Mouse (Mus musculus) heart, embryonic 14.5 days (tissue): ENCODE measurements at regions not wholly inside any gene's neighbourhood (a gene's known extent, or its start where the extent isn't known, plus 50 kb on each side); places are given as distances from the start of the nearest gene placed in this dataset.
A peak's percentile ranks its signal among the peaks of the same experiment; 100 is the strongest.

Source experiments
- ATAC-seq: fragments of 200-750 bp; cut with Nextera tagmentation; 2 replicates; pipeline ENCODE4 v1.8.0; 2017; ENCODE audit warnings: low read depth, moderate TSS enrichment; ENCODE audit not compliant: insufficient number of reproducible peaks, insufficient read depth, low FRiP score
- H3K27ac ChIP-seq, 2 experiments: fragments of 200-500 bp in 1 of 2; fragments of 300-500 bp in 1 of 2; sonication (generic) in 1 of 2; replicated peaks in 1 of 2; 2 replicates each; pipeline ENCODE4 v1.5.1; 2012 to 2014; ENCODE audit warnings: low read depth in 2 of 2, low read length in 2 of 2, control low read depth in 1 of 2, mild to moderate bottlenecking in 1 of 2, mixed read lengths in 1 of 2; ENCODE audit not compliant: control insufficient read depth in 1 of 2, insufficient read depth in 1 of 2
- H3K27me3 ChIP-seq: fragments of 300-500 bp; sonication (generic); 2 replicates; pipeline ENCODE4 v1.6.1; 2014; ENCODE audit warnings: mild to moderate bottlenecking, low read length, control low read depth; ENCODE audit not compliant: control insufficient read depth, insufficient read depth
- H3K36me3 ChIP-seq: fragments of 300-500 bp; sonication (generic); 2 replicates; pipeline ENCODE4 v1.6.1; 2014; ENCODE audit warnings: mild to moderate bottlenecking, control low read depth, low read length, mixed read lengths; ENCODE audit not compliant: control insufficient read depth, insufficient read depth
- H3K4me1 ChIP-seq, 2 experiments: fragments of 200-500 bp in 1 of 2; fragments of 300-500 bp in 1 of 2; sonication (generic) in 1 of 2; 2 replicates each; pipeline ENCODE4 v1.6.1; 2012 to 2014; ENCODE audit warnings: low read length in 2 of 2, control low read depth in 1 of 2, mixed read lengths in 1 of 2; ENCODE audit not compliant: control insufficient read depth in 2 of 2, insufficient read depth in 2 of 2
- H3K4me2 ChIP-seq: fragments of 300-500 bp; sonication (generic); 2 replicates; pipeline ENCODE4 v1.6.1; 2014; ENCODE audit warnings: mild to moderate bottlenecking, low read length
- H3K4me3 ChIP-seq, 2 experiments: fragments of 200-500 bp in 1 of 2; fragments of 300-500 bp in 1 of 2; sonication (generic) in 1 of 2; 2 replicates each; pipeline ENCODE4 v1.5.1; 2012 to 2014; ENCODE audit warnings: low read length in 2 of 2, mild to moderate bottlenecking in 2 of 2, control low read depth in 1 of 2, low read depth in 1 of 2, moderate library complexity in 1 of 2; ENCODE audit not compliant: control insufficient read depth in 1 of 2, insufficient read depth in 1 of 2
- H3K9ac ChIP-seq: fragments of 300-500 bp; sonication (generic); 2 replicates; pipeline ENCODE4 v1.6.1; 2014; ENCODE audit warnings: mild to moderate bottlenecking, low read length
- H3K9me3 ChIP-seq: fragments of 300-500 bp; sonication (generic); 2 replicates; pipeline ENCODE4 v1.6.1; 2016; ENCODE audit warnings: low read length, control low read depth; ENCODE audit not compliant: control insufficient read depth
- WGBS: fragments of 180-500 bp; shearing (Covaris S2); extraction: QIAGEN DNeasy Blood & Tissue Kit; methylation state at CpG from one replicate; pipeline ENCODE4 v1.1.7; 2014; 5-methylcytosine and 5-hydroxymethylcytosine counted together

DNA sequence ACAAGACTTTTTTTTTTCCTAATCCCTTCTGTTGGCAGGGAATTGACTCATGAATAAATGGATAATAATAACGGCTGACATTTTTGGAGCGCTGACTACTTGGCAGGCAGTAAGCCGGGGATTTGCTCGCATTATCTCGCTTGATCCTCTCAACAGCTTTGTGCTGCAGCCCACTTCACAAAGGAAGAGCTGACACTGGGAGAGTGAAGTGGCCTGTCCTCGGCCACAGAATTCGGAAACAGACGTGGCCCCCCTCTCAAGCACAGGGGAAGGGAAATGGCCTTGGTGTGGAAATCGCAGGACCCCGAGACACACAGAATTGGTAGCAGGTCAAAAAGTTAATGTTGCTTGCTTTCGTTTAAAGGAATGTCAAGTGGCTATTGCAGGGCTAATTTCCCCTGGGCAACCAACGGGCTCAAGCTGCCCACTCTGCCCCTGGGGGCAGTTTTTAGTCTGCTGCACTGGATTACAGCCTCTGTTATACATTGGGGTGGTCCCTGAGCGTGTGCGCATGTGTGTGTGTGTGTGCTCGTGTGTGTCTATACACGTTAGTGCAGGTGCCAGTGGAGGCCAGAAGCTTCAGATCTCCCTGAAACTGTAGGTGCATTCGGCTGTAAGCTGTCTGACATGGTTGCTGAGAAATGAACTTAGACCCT is 483.1 kb downstream of the Plcl1 start:
- peaks cover 56% of the 10 kb centered on the region for H3K27me3 ChIP-seq
- H3K4me3 ChIP-seq, result peak overlapping the region; percentile 16 to 21; a peak in 1 of 4 replicates
- no peaks in the 10 kb centered on the region for H3K9me3 ChIP-seq
- H3K4me2 ChIP-seq, result peak overlapping the region; percentile 57
- no peak overlapping the region for H3K9ac ChIP-seq
- no peak; the same call in 1 of the 2 replicates for ATAC-seq
- no peak overlapping the region for H3K27ac ChIP-seq
- peaks cover 7 to 12% of the 10 kb centered on the region in 2 experiments; a peak in 2 of 4 replicates for H3K4me1 ChIP-seq
- WGBS, result 37% methylated on average over 17 of the region's 17 CpGs
- H3K36me3 ChIP-seq, result no peaks in the 10 kb centered on the region

DNA sequence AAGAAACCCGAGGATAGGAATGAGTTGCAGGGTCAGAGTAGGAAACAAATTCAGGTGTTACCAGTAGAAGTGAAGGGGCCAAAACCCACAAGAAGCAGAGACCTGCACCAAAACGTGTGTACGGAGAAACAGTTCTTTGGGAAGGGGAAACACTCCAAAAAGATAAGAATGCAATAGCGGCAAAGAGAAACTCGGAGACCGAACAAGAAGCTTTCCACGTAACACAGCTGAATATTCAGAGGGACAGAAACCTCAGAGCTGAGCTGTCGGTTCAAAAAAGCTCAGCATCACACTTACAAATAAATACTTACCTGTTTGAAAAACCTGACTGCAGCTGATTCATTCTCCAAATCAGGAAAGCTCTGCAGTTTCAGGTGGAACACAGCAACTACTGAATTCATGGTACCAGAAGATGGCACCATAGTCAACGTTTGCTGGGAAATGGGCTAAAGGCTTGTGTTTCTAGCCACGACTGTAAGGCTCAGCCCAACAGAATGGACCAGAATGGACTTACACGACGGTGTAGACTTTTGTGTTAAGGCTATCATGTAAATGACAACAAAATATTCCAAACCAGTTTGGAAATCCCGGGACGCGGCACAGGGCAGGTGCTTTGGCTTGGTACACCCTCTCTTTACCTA is 484.9 kb downstream of the Plcl1 start:
- peaks cover 7 to 12% of the 10 kb centered on the region in 2 experiments; a peak in 2 of 4 replicates for H3K4me1 ChIP-seq
- WGBS, result 48% methylated on average over 15 of the region's 15 CpGs
- no peaks in the 10 kb centered on the region for H3K36me3 ChIP-seq
- H3K9me3 ChIP-seq, result no peaks in the 10 kb centered on the region
- no peak overlapping the region for H3K27ac ChIP-seq
- H3K4me3 ChIP-seq, result no peak overlapping the region
- peaks cover 53% of the 10 kb centered on the region for H3K27me3 ChIP-seq
- H3K9ac ChIP-seq, result no peak overlapping the region
- no peak for ATAC-seq
- no peak overlapping the region for H3K4me2 ChIP-seq

DNA sequence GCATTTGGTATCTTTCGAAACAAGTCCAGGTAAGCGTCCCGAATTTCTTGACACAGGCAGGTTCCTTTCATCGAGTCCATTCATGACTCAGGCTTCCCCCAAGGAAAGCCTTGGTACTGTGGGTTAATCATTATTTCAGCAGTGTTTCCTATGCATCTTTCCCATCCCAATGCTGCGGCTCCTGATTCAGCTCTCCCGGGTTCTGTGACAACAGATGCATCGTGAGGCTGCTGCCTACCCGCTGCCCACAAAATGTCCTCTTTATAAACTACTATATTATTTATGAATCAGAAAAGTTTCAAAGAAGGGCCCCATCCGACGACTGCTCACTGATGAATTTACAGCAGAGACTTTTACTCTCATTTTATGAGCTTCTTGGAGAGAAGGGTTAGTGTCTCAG is 486.2 kb downstream of the Plcl1 start:
- no peak overlapping the region for H3K4me3 ChIP-seq
- ATAC-seq, result no peak
- 82% methylated on average over 10 of the region's 10 CpGs for WGBS
- no peaks in the 10 kb centered on the region for H3K36me3 ChIP-seq
- H3K27me3 ChIP-seq, result peaks cover 58% of the 10 kb centered on the region
- H3K4me2 ChIP-seq, result no peak overlapping the region
- no peak overlapping the region for H3K9ac ChIP-seq
- no peak overlapping the region for H3K27ac ChIP-seq
- H3K9me3 ChIP-seq, result no peaks in the 10 kb centered on the region
- H3K4me1 ChIP-seq, result peaks cover 7 to 12% of the 10 kb centered on the region in 2 experiments; a peak in 2 of 4 replicates

DNA sequence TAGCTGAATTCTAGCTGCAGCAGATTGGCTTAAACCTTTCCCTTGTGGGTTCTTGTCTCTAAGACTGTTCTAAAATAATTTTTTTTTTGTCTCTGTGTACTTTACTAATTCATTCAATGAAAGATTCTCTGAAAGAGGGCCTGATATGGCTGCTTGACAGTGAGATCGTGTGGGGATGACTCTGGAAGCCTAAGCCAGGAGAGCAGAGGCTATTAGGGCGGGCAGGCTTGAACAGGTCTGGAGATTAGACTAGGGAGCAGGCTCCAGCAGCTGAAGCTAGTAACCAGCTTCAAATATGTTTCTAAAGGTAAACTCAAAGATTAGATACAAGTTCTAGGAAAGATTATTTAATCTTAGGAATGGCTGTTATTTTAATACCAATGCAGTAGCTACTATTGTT is 491.9 kb downstream of the Plcl1 start:
- Histone ChIP-seq H3K4me1 (no peaks in the 10 kb centered on the region), H3K36me3 (no peaks in the 10 kb centered on the region), H3K9me3 (no peaks in the 10 kb centered on the region), H3K27me3 (peaks cover 19% of the 10 kb centered on the region), H3K4me2 (no peak overlapping the region), H3K27ac (no peak overlapping the region), H3K4me3 (no peak overlapping the region), H3K9ac (no peak overlapping the region)
- no peak for ATAC-seq
- WGBS, result 38% methylated on average over 2 of the region's 2 CpGs

DNA sequence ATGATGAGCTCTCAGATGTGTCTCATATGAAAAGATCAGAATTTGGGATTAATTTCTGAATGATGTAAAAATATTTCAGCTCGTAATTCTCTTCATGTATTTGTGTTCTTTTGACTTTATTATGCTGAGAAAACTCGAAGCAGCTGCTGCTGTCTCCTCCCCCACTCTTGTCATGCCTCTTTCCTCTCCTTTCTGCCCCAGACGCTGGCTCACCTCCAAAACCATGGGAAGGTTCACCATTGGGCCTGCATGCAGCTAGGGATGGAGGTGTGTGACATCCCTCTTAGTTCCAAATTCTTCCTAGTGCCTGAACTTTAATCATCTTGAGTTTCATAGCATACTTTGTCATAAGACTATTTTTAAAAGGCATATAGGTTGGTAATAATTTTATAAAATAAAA is 492.3 kb downstream of the Plcl1 start:
- peaks cover 17% of the 10 kb centered on the region for H3K27me3 ChIP-seq
- no peaks in the 10 kb centered on the region for H3K36me3 ChIP-seq
- H3K27ac ChIP-seq, result no peak overlapping the region
- no peak overlapping the region for H3K9ac ChIP-seq
- H3K4me3 ChIP-seq, result no peak overlapping the region
- ATAC-seq, result no peak
- H3K4me2 ChIP-seq, result no peak overlapping the region
- H3K9me3 ChIP-seq, result no peaks in the 10 kb centered on the region
- 34% methylated on average over 3 of the region's 3 CpGs for WGBS
- H3K4me1 ChIP-seq, result no peaks in the 10 kb centered on the region

DNA sequence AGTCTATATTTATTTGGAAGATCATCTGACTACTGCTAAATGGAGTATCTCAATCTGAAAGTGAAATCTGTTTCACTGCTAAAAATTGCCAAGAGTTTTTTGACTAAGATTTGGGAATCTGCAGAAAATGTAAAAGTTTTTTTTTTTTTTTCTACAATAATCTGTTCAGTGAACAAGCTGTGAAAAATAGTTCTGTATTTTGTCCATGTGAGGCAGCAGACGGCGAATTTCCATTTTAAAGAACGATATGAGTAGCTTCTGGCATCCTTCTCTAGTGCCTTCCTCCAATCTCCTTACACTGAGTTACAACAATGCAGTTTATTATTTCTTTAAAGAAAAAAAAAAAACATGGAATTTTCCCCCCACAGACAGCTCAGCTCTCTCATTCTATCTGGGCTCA is 494.3 kb downstream of the Plcl1 start:
- WGBS, result 46% methylated on average over 3 of the region's 3 CpGs

DNA sequence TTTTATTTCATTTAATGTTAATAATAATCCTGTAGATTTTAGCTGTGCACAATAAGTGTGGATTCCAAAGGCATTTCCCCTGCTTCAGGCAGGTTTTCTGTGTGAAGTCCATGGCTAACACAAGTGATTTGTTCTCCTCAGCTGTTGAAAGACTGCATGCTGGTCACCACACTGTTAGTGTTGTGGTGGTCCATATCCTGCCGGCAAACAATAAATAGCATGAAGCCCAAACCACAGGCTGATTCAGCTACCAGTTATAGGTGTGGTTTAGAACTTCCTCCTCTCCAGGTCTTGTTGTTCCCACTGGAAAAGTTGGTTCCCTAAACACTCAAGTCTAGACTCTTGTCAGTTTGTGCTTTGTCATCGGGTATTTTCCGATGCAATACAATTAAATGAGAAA is 497.5 kb downstream of the Plcl1 start:
- ATAC-seq, result no peak
- Histone ChIP-seq H3K4me1 (no peaks in the 10 kb centered on the region), H3K27ac (no peak overlapping the region), H3K9ac (no peak overlapping the region), H3K27me3 (no peaks in the 10 kb centered on the region), H3K9me3 (peaks cover 6% of the 10 kb centered on the region; the same call in 1 of the 2 replicates), H3K4me3 (no peak overlapping the region), H3K4me2 (no peak overlapping the region), H3K36me3 (no peaks in the 10 kb centered on the region)
- 81% methylated on average over 3 of the region's 3 CpGs for WGBS

More for the DNA sequence above, 494.3 kb downstream of the Plcl1 start:
- ATAC-seq, result no peak
- no peaks in the 10 kb centered on the region for H3K9me3 ChIP-seq
- no peak overlapping the region for H3K4me2 ChIP-seq
- H3K36me3 ChIP-seq, result no peaks in the 10 kb centered on the region
- no peak overlapping the region for H3K9ac ChIP-seq
- no peaks in the 10 kb centered on the region for H3K4me1 ChIP-seq
- H3K27ac ChIP-seq, result no peak overlapping the region
- peaks cover 11% of the 10 kb centered on the region for H3K27me3 ChIP-seq
- no peak overlapping the region for H3K4me3 ChIP-seq
